Mouse (Mus musculus) splenic B cell, adult 2 months (primary cell): ENCODE results near the gene Tmco3.
A peak's percentile ranks its signal among the peaks of the same experiment; 100 is the strongest.

Source experiments
- DNase-seq: peaks from one replicate; pipeline ENCODE4 v3.0.0-alpha.2; 2011; ENCODE audit warnings: low read depth, low spot score
- H3K27me3 ChIP-seq: 2 replicates; pipeline ENCODE4 v1.6.1; 2012; ENCODE audit warnings: mild to moderate bottlenecking, low read length, moderate library complexity, mixed read lengths; ENCODE audit not compliant: control insufficient read depth, poor library complexity, insufficient read depth, severe bottlenecking
- H3K36me3 ChIP-seq: 2 replicates; pipeline ENCODE4 v1.6.1; 2012; ENCODE audit warnings: mild to moderate bottlenecking, low read length, moderate library complexity, mixed read lengths; ENCODE audit not compliant: control insufficient read depth, poor library complexity, insufficient read depth, severe bottlenecking

Tmco3 gene

DNA sequence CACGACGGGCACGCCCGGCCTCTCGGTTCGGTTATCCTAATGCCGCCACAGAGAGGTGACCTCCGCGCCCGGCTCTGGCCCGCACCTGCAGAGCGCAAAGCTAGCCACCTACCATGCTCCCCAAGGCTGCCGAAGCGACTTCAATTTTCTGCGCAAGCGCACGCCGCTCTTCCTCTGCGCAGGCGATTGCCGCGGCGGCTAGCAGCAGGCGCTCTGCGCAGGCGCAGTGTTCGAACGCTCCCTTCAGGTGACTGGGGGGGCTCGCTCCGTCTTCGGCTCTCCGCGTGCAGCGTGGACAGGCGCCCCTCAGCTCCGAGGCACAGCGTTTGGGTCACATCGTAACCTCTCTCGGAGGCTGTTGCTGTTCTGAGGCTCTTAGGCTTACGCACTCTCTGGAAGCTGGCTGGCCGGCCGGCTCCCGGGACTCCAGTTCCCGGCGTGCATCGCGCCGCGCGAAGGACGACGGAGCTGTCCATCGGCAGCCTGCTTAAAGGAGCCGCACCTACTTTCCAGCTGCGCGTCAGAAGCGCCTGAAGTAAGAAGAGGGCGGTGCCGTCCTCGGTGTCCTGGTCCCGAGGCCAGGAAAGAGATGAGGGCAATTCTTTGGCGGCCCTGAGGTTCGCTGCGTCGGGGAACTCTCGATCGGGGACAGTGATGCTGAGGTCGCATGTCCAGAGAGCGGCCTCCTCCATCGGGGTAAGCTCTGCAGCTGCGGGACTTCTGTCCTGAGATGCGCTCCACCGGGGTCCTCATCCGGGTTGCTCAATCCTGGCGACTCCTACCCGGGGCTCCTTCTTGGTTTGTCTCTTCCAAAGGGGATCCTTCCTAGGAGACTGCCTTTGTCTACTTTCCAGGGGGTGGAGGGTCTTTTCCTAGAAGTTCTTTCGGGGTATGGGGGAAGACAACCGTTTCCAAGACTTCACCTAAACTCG, at the start of gene Tmco3, which contains the start of gene Dcun1d2:
Gene Tmco3 (plus strand): TSS at position 499 of the 932 bp plus-strand sequence.
Gene Dcun1d2 (minus strand): TSS at position 440 of the 932 bp plus-strand sequence.
- Histone ChIP-seq H3K36me3 (no peaks in the 10 kb centered on the region), H3K27me3 (no peaks in the 10 kb centered on the region)
- peak; percentile 98 for DNase-seq

DNA sequence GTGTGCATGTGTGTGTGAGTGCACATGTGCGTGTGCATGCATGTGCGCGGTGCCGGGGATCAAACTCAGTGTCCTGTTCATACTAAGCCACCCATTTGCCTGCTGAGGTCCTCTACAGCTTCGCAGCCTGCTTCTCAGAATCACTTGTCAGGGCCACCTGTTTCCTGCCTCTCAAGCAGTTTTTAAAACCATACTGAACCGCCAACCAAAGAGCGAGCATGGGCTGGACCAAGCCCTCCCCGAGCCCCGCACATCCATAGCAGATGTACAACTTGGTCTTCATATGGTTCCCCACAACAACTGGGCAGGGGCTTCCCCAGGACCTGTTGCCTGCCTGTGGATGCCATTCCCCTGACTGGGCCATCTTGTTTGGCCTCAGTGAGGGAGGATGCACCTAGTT, 47.9 kb upstream of the Tmco3 start:
- no peaks in the 10 kb centered on the region for H3K36me3 ChIP-seq
- H3K27me3 ChIP-seq, result no peaks in the 10 kb centered on the region
- no peak for DNase-seq

GRCm38 (mm10) chr8:13240691-13241090, 47.3 kb upstream of the Tmco3 start:
- DNase-seq, result no peak
- H3K36me3 ChIP-seq, result no peaks in the 10 kb centered on the region
- H3K27me3 ChIP-seq, result no peaks in the 10 kb centered on the region

GRCm38 (mm10) chr8:13242985-13243870, 44.8 kb upstream of the Tmco3 start:
- Histone ChIP-seq H3K36me3 (no peaks in the 10 kb centered on the region), H3K27me3 (no peaks in the 10 kb centered on the region)
- no peak for DNase-seq

GRCm38 (mm10) chr8:13244343-13244880, 43.6 kb upstream of the Tmco3 start:
- no peak for DNase-seq
- Histone ChIP-seq H3K36me3 (no peaks in the 10 kb centered on the region), H3K27me3 (no peaks in the 10 kb centered on the region)

DNA sequence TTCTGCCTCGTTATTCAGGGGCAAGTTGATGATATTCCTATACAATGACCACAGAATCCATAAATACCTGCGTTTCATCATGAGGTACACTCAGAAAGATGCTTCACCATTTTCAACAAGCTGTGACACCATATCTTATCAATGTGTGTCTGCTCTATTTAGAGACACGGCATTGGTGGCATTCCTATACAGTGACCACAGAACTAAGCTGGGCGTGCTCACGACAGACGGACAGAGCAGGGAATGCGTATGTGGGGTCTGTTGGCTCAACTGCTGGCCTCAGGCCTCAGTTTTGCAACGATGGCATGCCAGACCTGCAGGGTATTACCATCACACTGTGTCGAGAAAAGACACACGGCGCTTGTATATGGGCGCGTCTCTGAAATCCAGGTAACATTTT, 35.2 kb upstream of the Tmco3 start:
- Histone ChIP-seq H3K36me3 (peaks cover 2% of the 10 kb centered on the region; the same call in 1 of the 2 replicates), H3K27me3 (no peaks in the 10 kb centered on the region)
- no peak for DNase-seq

DNA sequence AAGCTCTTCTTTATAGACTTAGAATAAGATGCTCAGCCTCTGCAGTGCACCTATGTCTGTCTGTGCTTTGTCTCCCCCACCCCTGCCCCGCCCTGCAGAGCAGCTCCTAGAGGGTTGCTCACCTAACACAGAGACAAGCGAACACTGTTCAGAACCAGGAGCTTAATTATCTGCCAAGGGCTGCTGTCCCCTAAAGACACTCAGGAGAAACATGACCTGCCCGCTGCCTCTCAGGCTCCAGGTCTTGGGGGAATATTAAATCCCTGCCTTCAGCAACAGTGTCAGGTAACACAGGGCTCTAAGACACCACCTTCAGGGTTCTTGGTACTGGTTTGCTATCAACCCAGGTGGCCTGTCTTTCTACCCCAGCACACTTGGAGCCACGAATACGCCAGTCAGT, 34.6 kb upstream of the Tmco3 start:
- no peaks in the 10 kb centered on the region for H3K27me3 ChIP-seq
- peaks cover 2% of the 10 kb centered on the region; the same call in 1 of the 2 replicates for H3K36me3 ChIP-seq
- no peak for DNase-seq

DNA sequence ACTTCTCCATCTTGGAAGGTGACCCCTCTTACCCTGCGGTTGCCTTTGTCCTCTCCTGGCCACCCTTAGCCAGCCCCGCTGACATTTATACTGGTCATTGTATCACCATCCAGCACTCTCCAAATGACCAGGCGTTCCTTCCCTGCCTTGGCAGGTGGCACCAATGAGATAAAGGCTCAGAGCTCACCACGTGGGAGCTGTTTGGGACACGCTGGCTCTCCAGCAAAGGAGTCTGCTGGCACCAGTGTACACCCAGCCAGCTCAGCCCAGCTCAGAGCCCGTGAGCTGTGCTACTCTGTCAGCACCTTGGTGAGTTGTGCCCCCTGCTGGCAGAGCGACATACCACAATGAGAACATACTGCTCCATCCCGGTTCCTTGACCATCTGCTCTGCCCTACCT, 34.0 kb upstream of the Tmco3 start, which contains the start of gene Adprhl1:
Gene Adprhl1 (minus strand): TSS at position 144 of the 400 bp plus-strand sequence.
- Histone ChIP-seq H3K27me3 (no peaks in the 10 kb centered on the region), H3K36me3 (peaks cover 2% of the 10 kb centered on the region; the same call in 1 of the 2 replicates)
- peak; percentile 49 for DNase-seq

DNA sequence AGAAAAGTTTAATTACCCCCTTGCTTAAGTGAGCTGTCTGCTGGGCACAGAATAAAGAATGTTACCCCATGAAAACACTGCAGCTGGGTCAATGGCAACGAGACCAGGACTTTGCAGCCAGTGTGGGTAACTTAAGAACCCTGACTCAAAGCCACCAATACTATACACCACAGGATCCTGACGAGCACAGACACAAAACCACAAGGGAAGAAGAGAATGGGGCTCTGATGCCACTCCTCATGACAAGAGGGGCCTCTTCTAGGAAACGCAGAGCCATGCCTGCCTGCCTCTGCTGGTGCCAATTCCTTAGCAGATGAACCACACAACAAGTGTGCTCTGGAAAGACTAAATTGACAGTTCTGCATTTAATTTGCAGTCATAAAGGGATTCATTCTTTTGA, 24.6 kb upstream of the Tmco3 start:
- no peak for DNase-seq
- H3K36me3 ChIP-seq, result no peaks in the 10 kb centered on the region; the same call in 1 of the 2 replicates
- no peaks in the 10 kb centered on the region for H3K27me3 ChIP-seq

- Histone ChIP-seq H3K27me3 (no peaks in the 10 kb centered on the region), H3K36me3 (peaks cover 1% of the 10 kb centered on the region; the same call in 1 of the 2 replicates)
- no peak for DNase-seq
Measured at GRCm38 (mm10) chr8:13267566-13267965, 20.4 kb upstream of the Tmco3 start.

- Histone ChIP-seq H3K27me3 (no peaks in the 10 kb centered on the region), H3K36me3 (peaks cover 3% of the 10 kb centered on the region; the same call in 1 of the 2 replicates)
- DNase-seq, result no peak
Measured at GRCm38 (mm10) chr8:13272834-13273233, 15.2 kb upstream of the Tmco3 start.

GRCm38 (mm10) chr8:13276941-13277447, 11.0 kb upstream of the Tmco3 start:
- no peaks in the 10 kb centered on the region for H3K27me3 ChIP-seq
- H3K36me3 ChIP-seq, result peaks cover 2% of the 10 kb centered on the region; the same call in 1 of the 2 replicates
- DNase-seq, result no peak

GRCm38 (mm10) chr8:13283200-13283599, 4.8 kb upstream of the Tmco3 start:
- no peaks in the 10 kb centered on the region for H3K27me3 ChIP-seq
- DNase-seq, result no peak
- H3K36me3 ChIP-seq, result no peaks in the 10 kb centered on the region

DNA sequence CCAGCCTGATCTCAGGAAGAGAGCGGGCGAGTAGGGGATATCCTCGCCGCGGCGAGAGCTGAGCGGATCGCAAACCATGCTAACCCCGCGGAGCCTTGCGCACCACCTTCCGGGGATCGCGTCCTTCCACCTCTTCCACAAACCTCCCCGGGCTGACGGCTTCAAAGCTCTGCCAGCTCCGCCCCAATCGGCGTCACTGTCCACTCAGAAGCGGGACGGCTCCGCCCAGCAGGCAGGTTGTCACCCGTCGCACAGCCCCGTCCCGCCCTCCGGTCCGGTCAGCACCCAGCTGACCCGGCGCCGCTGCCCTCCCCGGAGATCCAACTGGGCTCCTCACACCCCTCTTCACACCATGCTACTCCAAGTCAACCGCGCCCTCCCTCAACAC, 692 bp upstream of the Tmco3 start:
- peak; percentile 82 for DNase-seq
- Histone ChIP-seq H3K36me3 (no peaks in the 10 kb centered on the region), H3K27me3 (no peaks in the 10 kb centered on the region)
